Mouse (Mus musculus) CD4-positive naive resting alpha-beta T cell, adult 76 days (primary cell): Measurements from ENCODE around the gene Themis. TPM values are rescaled to one million over a fixed set of nuclear protein-coding genes. Genes with fewer than 3 reads are reported as not detected.

Experiments used
- total RNA-seq: library from RNA; stranded (reverse); gene quantifications from one replicate; pipeline ENCODE4 v1.2.4, GENCODE M21; 2023

Gene Themis
- 158 TPM for total RNA-seq

DNA sequence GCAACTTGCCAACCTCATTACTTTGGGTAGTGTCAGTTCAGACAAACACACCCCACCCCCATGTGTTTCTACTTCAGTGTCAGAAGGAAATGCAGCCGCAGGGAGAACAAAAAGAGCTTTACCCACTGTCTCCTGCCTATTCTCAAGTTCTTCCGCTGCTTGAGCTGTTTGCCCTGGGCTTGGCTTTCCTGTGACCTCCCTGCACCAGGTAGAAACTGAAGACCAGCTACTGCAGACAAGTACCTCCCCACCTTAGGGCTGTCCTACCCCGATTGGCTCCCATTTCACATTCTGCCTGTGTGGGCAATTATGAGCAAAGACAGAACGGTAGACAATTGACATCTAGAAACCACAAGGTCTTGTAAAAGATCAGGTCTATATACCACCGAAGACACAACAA is at the start of gene Themis:
TSS of gene Themis (plus strand) at position 100 of the 400 bp plus-strand sequence.

